Mouse (Mus musculus) kidney, postnatal 0 days (tissue): Measurements from ENCODE around the gene Tbc1d2b. TPM values are rescaled to one million over a fixed set of nuclear protein-coding genes. Genes with fewer than 3 reads are reported as not detected.
A peak's percentile ranks its signal among the peaks of the same experiment; 100 is the strongest.

Experiments used
- ATAC-seq: fragments of 200-750 bp; cut with Nextera tagmentation; replicated peaks from 2 replicates; pipeline ENCODE4 v1.8.0; 2017; ENCODE audit warnings: low read depth, moderate number of reproducible peaks, moderate TSS enrichment, moderate library complexity; ENCODE audit not compliant: low FRiP score
- DNase-seq: peaks from one replicate; pipeline ENCODE4 v3.0.0-alpha.2; 2016; ENCODE audit warnings: low spot score
- H3K27ac ChIP-seq: fragments of 300-500 bp; sonication (generic); 2 replicates; pipeline ENCODE4 v1.5.1; 2014; ENCODE audit warnings: mild to moderate bottlenecking
- H3K27me3 ChIP-seq: fragments of 300-500 bp; sonication (generic); 2 replicates; pipeline ENCODE4 v1.6.1; 2014; ENCODE audit warnings: low read length, mixed read lengths; ENCODE audit not compliant: insufficient read depth
- H3K36me3 ChIP-seq: fragments of 300-500 bp; sonication (generic); 2 replicates; pipeline ENCODE4 v1.6.1; 2014; ENCODE audit warnings: low read length, mixed read lengths; ENCODE audit not compliant: insufficient read depth
- H3K4me1 ChIP-seq: fragments of 300-500 bp; sonication (generic); replicated peaks from 2 replicates; pipeline ENCODE4 v1.6.1; 2014; ENCODE audit warnings: antibody characterized with exemption, low read length, mixed read lengths; ENCODE audit not compliant: insufficient read depth
- H3K4me2 ChIP-seq: fragments of 300-500 bp; sonication (generic); 2 replicates; pipeline ENCODE4 v1.6.1; 2014; ENCODE audit warnings: mild to moderate bottlenecking, low read length, moderate library complexity, mixed read lengths
- H3K4me3 ChIP-seq: fragments of 300-500 bp; sonication (generic); replicated peaks from 2 replicates; pipeline ENCODE4 v1.5.1; 2014; ENCODE audit warnings: low read depth, low read length
- H3K9ac ChIP-seq: fragments of 300-500 bp; sonication (generic); 2 replicates; pipeline ENCODE4 v1.6.1; 2014; ENCODE audit warnings: low read depth, low read length
- H3K9me3 ChIP-seq: fragments of 300-500 bp; sonication (generic); replicated peaks from 2 replicates; pipeline ENCODE4 v1.6.1; 2016; ENCODE audit warnings: low read length, inconsistent platforms, mixed read lengths
- CTCF ChIP-seq: IDR thresholded peaks from 2 replicates; pipeline ENCODE4 v1.5.1; 2016; ENCODE audit warnings: antibody characterized with exemption, low read depth, mild to moderate bottlenecking, moderate library complexity
- WGBS: fragments of 180-500 bp; shearing (Covaris S2); extraction: QIAGEN DNeasy Blood & Tissue Kit; methylation state at CpG from one replicate; pipeline ENCODE4 v1.1.7; 2014; 5-methylcytosine and 5-hydroxymethylcytosine counted together
- polyA plus RNA-seq: library from polyadenylated mRNA; unstranded; fragments of >200 nt; fragmentation: Nextera tagmentation; extraction: Ambion mirVana; gene quantifications from 2 replicates; pipeline ENCODE4 v1.2.1, GENCODE M21; 2015

Gene Tbc1d2b
- polyA plus RNA-seq, 1 experiment from 2014 or later: 8.4 TPM

GRCm38 (mm10) chr9:90241618-90242017, 29.0 kb downstream of the Tbc1d2b start:
- no peak overlapping the region for H3K27ac ChIP-seq
- no peaks in the 10 kb centered on the region for H3K9me3 ChIP-seq
- WGBS: 81% methylated on average over 7 of the region's 7 CpGs
- H3K4me2 ChIP-seq: no peak overlapping the region
- DNase-seq (no peak), ATAC-seq (no peak)
- no peaks in the 10 kb centered on the region for H3K4me1 ChIP-seq
- no peak overlapping the region for H3K4me3 ChIP-seq
- peak; percentile 39; the same call in 1 of the 2 replicates for TF ChIP-seq CTCF
- H3K27me3 ChIP-seq: no peaks in the 10 kb centered on the region
- no peaks in the 10 kb centered on the region; the same call in 1 of the 2 replicates for H3K36me3 ChIP-seq
- no peak overlapping the region for H3K9ac ChIP-seq

GRCm38 (mm10) chr9:90241041-90241440, 29.6 kb downstream of the Tbc1d2b start:
- 94% methylated on average over 6 of the region's 6 CpGs for WGBS
- Histone ChIP-seq H3K27me3 (no peaks in the 10 kb centered on the region), H3K9ac (no peak overlapping the region), H3K36me3 (no peaks in the 10 kb centered on the region), H3K4me1 (no peaks in the 10 kb centered on the region), H3K9me3 (no peaks in the 10 kb centered on the region), H3K27ac (no peak overlapping the region), H3K4me2 (no peak overlapping the region), H3K4me3 (no peak overlapping the region)
- DNase-seq: no peak
- no peak for ATAC-seq
- no peak for TF ChIP-seq CTCF

GRCm38 (mm10) chr9:90240560-90240959, 30.0 kb downstream of the Tbc1d2b start:
- Histone ChIP-seq H3K4me2 (no peak overlapping the region), H3K27ac (no peak overlapping the region), H3K9ac (no peak overlapping the region), H3K4me1 (no peaks in the 10 kb centered on the region), H3K9me3 (no peaks in the 10 kb centered on the region), H3K27me3 (no peaks in the 10 kb centered on the region), H3K4me3 (no peak overlapping the region), H3K36me3 (no peaks in the 10 kb centered on the region)
- DNase-seq: no peak
- ATAC-seq: no peak
- no peak for TF ChIP-seq CTCF
- 91% methylated on average over 4 of the region's 4 CpGs for WGBS

GRCm38 (mm10) chr9:90237232-90238062, 33.2 kb downstream of the Tbc1d2b start:
- no peak overlapping the region for H3K4me2 ChIP-seq
- no peaks in the 10 kb centered on the region for H3K4me1 ChIP-seq
- no peaks in the 10 kb centered on the region for H3K27me3 ChIP-seq
- H3K27ac ChIP-seq: no peak overlapping the region
- H3K9ac ChIP-seq: no peak overlapping the region
- no peaks in the 10 kb centered on the region for H3K9me3 ChIP-seq
- H3K36me3 ChIP-seq: no peaks in the 10 kb centered on the region
- no peak for TF ChIP-seq CTCF
- H3K4me3 ChIP-seq: no peak overlapping the region
- no peak for ATAC-seq
- 76% methylated on average over 9 of the region's 9 CpGs for WGBS
- no peak for DNase-seq

GRCm38 (mm10) chr9:90236817-90237216, 33.8 kb downstream of the Tbc1d2b start:
- Histone ChIP-seq H3K4me3 (no peak overlapping the region), H3K27ac (no peak overlapping the region), H3K4me2 (no peak overlapping the region), H3K36me3 (no peaks in the 10 kb centered on the region), H3K9ac (no peak overlapping the region), H3K4me1 (no peaks in the 10 kb centered on the region), H3K9me3 (no peaks in the 10 kb centered on the region), H3K27me3 (no peaks in the 10 kb centered on the region)
- DNase-seq: no peak
- TF ChIP-seq CTCF: no peak
- 82% methylated on average over 5 of the region's 5 CpGs for WGBS
- no peak for ATAC-seq

DNA sequence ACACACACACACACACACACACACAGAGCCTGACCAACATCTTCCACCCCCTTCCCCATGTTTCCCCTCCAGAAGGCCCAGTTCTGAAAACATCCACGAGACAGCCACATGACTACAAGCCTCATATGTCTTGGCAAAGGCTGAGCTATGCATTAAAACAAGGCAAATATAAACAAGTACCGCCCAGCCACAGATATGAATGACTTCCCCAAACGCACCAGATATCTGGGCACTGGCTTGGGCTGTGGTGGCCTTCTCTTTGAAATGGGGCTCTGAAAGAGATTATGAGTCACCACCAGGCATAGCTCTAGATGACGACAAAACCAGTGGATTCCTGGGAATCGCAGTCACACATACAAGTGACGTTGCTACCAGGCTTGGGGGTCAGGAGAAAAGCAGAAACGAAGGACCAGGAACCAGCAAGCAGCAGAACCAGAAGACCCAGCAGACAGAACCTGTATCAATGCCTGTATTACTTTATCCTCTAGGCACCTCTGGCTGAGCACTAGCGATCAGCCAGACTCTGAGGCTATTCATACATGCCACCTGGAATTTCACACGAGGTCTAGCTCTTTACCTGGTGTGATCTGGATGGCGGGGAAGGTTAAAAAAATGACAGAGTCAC, 35.2 kb downstream of the Tbc1d2b start:
- Histone ChIP-seq H3K4me2 (no peak overlapping the region), H3K36me3 (no peaks in the 10 kb centered on the region), H3K9me3 (no peaks in the 10 kb centered on the region), H3K4me1 (no peaks in the 10 kb centered on the region), H3K9ac (no peak overlapping the region), H3K4me3 (no peak overlapping the region), H3K27ac (no peak overlapping the region), H3K27me3 (no peaks in the 10 kb centered on the region)
- no peak; the same call in 1 of the 2 replicates for ATAC-seq
- no peak for DNase-seq
- 82% methylated on average over 10 of the region's 10 CpGs for WGBS
- TF ChIP-seq CTCF: no peak
